Mouse (Mus musculus): ENCODE measurements around the gene Slc11a1. TPM values are rescaled to one million over a fixed set of nuclear protein-coding genes. Genes with fewer than 3 reads are reported as not detected.
"Not testable (repeated sequence)": the region's sequence is repeated elsewhere in the genome, so short reads cannot be mapped to it uniquely, and the experiment has no call there.

Gene Slc11a1
- total RNA-seq (2015; ENCODE audit: low replicate concordance) (7.5 and 9.0 TPM in 2 replicates), total RNA-seq (2017; ENCODE audit: low replicate concordance) (12.5 and 19.4 TPM in 2 replicates)

GRCm38 (mm10) chr1:74374980-74375379 lies at the start of gene Slc11a1:
Gene Slc11a1, plus strand, starts transcription at chr1:74375195.
- ATAC-seq (replicated peaks; ENCODE audit: low FRiP score, poor library complexity, severe bottlenecking), result no peak

DNA sequence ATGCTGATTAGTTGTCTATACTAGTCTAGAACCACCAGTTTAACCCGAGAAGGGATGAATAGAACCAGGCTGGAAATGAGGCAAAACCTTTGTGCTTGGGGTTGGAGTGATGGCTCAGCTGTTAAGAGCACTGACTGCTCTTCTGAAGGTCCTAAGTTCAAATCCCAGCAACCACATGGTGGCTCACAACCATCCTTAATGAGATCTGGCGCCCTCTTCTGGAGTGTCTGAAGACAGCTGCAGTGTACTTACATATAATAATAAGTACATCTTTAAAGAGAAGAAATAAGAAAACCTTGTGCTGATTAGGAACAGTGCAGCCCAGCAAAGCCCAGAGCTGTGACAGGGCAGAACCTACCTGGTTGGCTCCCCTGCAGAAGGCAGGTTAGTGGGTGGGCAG lies 48.1 kb upstream of the Slc11a1 start:
- ATAC-seq (replicated peaks; ENCODE audit: low FRiP score, poor library complexity, severe bottlenecking), result not testable (repeated sequence)

GRCm38 (mm10) chr1:74329899-74330431 lies 45.0 kb upstream of the Slc11a1 start:
- no peak for ATAC-seq (replicated peaks; ENCODE audit: low FRiP score, poor library complexity, severe bottlenecking)

DNA sequence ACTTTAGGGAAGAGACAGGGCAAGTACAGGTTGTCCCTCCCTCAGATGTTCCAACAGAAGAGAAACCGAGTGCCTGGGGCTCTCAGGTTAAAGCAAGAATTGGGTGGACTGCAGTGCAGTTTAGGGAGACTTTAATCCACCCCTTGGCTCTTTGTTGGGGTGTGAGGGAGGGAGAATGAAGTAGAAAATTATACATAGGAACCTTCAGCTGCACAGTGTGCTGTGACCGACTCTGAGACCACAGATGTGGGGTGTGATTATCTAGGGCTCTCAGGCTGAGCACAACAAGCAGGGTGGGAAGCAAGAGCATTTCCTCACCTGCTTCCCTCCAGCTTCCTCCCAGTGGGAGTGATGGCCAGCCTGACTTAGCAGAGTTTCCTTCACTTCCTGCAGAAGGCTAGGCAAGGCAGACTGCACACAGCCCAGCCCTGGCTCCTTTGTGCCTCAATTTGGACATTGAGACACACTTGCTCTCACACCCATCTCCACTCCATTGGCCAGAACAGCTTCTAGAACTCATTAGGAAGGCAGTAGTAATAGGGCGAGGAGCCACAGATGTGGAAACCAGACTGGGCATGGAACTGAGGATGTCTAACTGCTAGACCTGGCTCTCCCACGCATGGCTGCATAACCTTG lies 43.8 kb upstream of the Slc11a1 start:
- ATAC-seq (replicated peaks; ENCODE audit: low FRiP score, poor library complexity, severe bottlenecking), result no peak

- ATAC-seq (replicated peaks; ENCODE audit: low FRiP score, poor library complexity, severe bottlenecking), result peak; percentile 97
Measured at GRCm38 (mm10) chr1:74332241-74332763, 42.7 kb upstream of the Slc11a1 start.

DNA sequence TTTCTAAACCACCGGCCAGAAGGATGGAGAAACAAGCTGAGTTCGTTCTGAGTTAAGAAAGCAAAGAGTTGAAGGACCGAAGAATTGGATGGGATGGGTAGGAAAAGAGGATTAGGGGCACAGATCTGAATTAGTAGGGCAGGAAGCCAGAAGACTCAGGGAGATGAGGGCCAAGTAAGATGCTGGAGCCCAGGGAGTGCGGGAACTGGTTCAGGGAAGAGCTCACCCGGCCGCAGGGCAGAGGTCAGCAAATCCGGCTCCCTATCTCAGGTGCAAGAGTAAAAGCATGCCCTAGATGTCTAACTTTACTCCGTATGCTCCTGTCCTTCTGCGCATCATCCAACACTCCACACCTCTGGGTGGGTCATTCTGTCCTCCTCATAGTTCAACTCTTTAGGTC lies 42.1 kb upstream of the Slc11a1 start:
- ATAC-seq (replicated peaks; ENCODE audit: low FRiP score, poor library complexity, severe bottlenecking), result no peak

DNA sequence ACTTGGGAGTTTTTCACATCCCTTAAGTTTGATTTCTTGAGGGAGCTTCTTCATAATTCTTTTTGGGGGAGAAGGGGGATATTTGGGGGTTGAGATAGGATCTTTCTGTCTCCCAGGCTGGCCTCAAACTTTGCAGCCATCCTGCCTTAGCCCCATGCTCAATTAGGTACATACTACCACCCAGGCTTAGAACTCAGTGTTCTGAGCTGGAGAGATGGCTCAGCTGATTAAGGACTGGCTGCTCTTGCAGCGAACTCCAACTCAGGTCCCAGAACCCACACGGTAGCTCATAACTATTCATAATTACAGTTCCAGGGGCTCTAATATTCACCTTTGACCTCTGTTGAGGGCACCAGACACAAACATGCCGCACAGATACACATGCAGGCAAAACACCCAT lies 40.4 kb upstream of the Slc11a1 start:
- no peak for ATAC-seq (replicated peaks; ENCODE audit: low FRiP score, poor library complexity, severe bottlenecking)

DNA sequence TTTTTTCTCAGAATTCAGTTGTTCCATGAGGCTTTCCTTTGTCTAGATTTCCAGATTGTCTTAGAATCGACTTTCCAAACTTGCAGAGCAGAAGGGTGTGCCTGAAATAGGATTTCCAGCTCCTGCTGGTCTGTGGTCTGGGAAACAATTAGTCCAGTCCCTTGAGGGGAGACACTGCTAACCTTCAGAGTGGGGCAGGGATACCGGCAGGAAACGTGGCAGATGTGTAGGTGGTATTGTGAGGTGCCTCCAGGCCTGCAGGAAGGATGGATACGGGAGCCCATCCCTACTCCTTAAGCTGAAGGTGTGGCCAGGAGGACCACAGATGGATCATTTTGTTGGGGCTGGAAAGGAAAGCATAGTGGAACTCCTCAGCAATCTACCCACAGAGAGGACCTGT lies 40.0 kb upstream of the Slc11a1 start:
- no peak for ATAC-seq (replicated peaks; ENCODE audit: low FRiP score, poor library complexity, severe bottlenecking)

DNA sequence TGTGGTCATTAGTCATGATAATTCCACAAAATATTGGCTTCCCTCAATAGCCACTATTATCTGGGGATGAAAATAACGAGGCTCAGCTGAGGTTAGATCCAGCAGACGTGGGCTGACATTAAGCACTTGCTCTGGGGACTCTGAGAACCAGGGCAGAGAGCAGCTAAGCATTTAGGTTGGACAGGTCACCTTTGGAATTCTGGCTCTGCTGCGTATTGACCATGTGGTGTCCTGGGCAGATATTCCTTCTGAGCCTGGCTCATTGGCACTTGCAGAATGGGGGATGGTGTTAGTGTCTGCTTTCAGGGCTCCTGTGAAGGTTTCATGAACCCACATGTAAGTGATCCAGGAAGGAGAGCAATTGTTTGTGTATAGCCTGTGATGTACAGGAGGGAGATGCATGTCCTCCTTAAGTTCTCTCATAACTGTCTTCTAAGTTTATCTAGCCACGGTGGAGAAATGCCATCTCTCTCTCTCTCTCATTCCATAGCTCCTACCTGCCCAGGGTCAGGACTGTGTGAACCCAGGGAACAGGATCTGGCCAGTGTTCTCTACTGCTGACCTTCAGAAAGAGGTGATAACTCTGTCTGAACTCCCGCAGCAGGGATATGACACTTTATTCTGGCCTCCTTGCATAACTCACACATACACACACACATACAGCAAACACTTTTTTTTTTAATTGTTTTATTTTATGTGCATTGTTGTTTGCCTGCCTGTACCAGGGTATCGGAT lies 39.4 kb upstream of the Slc11a1 start:
- ATAC-seq (replicated peaks; ENCODE audit: low FRiP score, poor library complexity, severe bottlenecking), result no peak

DNA sequence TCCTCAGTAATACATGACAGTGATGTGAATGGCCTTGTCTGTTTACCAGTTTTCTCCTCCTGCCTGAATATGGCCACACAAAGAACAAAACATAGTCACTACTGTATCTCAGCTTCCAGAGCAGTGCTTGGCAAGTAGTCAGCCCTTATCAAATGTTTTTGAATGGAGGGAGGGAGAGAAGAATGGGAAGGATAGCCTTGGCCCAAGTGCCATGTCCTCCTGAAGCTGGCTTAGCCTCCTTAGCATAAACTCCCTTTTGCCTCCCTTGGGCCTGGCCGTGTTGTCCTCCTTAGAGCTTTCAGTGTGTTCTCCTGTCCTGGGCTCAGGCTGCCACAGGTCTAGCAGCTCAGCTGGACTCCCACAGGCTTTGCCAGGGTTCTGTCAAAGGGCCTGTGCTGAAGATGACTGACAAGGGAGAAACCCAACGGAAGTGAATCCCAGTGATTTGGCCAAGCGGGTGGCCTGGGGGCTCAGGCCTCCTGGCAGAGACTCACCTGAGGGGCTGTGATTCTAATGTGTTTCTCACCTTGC lies 37.7 kb upstream of the Slc11a1 start:
- ATAC-seq (replicated peaks; ENCODE audit: low FRiP score, poor library complexity, severe bottlenecking), result no peak

GRCm38 (mm10) chr1:74338013-74338412 lies 37.0 kb upstream of the Slc11a1 start:
- ATAC-seq (replicated peaks; ENCODE audit: low FRiP score, poor library complexity, severe bottlenecking), result no peak

GRCm38 (mm10) chr1:74338626-74339025 lies 36.4 kb upstream of the Slc11a1 start:
- no peak for ATAC-seq (replicated peaks; ENCODE audit: low FRiP score, poor library complexity, severe bottlenecking)

DNA sequence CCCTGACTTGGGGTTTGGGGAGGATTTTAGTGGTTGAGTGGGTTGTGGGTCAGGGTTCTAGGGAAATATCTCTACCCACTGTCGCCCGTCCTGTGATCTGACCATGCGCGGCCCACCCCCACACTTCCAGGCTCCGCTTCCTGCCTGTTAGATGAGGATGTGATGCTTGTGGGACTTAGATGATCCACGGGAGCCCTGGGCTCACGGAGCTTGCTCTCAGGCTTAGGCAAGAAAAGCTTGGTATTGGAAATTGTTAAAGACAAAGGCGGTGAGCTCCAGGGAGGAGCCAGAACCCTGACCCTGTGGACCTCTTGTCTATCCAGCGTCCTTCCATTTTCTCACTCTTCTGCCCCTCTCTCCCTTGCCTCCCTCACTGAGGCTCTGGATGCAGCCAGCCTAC lies 35.1 kb upstream of the Slc11a1 start:
- no peak for ATAC-seq (replicated peaks; ENCODE audit: low FRiP score, poor library complexity, severe bottlenecking)

- ATAC-seq (replicated peaks; ENCODE audit: low FRiP score, poor library complexity, severe bottlenecking), result no peak
Measured at GRCm38 (mm10) chr1:74340361-74340764, 34.6 kb upstream of the Slc11a1 start.

DNA sequence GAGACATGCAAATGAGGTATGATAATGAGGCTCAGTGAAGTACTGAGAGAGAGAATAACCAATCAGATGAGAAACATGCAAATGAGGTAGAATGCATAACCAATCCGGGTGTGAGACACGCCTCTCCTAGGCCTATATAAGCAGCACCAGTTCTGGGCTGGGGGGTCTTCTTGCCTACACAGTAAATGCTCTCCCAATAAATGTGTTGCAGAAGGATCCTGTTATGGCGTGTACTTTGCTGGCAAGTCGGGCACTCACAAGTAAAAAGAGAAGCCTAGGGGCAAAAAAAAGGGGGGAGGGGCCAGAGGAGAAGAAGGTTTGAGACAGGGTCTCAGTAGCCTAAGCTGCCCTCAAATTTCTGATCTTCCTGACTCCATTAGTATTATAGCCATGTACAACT lies 34.0 kb upstream of the Slc11a1 start:
- ATAC-seq (replicated peaks; ENCODE audit: low FRiP score, poor library complexity, severe bottlenecking), result not testable (repeated sequence)

DNA sequence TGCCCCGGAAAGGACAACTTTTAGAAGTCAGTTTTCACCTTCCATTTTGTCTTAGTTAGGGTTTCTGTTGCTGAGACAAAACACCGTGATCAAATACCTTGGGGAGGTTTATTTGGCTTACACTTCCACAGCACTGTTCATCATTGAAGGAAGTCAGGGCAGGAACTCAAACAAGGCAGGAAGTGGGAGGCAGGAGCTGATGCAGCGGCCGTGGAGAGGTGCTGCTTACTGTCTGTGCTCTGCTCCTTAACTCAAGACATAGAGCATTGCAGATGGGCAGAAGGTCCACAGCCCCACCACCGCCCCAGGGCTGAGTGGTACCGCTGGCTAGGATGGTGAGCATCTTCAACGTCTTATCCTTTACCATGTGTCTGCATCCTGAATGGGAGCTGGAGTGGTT lies 33.1 kb upstream of the Slc11a1 start:
- no peak for ATAC-seq (replicated peaks; ENCODE audit: low FRiP score, poor library complexity, severe bottlenecking)

- ATAC-seq (replicated peaks; ENCODE audit: low FRiP score, poor library complexity, severe bottlenecking), result no peak
Measured at GRCm38 (mm10) chr1:74342308-74342707, 32.7 kb upstream of the Slc11a1 start.

GRCm38 (mm10) chr1:74343161-74343560 lies 31.8 kb upstream of the Slc11a1 start:
- ATAC-seq (replicated peaks; ENCODE audit: low FRiP score, poor library complexity, severe bottlenecking), result no peak

GRCm38 (mm10) chr1:74344163-74344916 lies 30.7 kb upstream of the Slc11a1 start:
- no peak for ATAC-seq (replicated peaks; ENCODE audit: low FRiP score, poor library complexity, severe bottlenecking)

GRCm38 (mm10) chr1:74351185-74351769 lies 23.7 kb upstream of the Slc11a1 start:
- no peak for ATAC-seq (replicated peaks; ENCODE audit: low FRiP score, poor library complexity, severe bottlenecking)
